Mouse (Mus musculus): ENCODE data around the gene Gm21977. TPM values are rescaled to one million over a fixed set of nuclear protein-coding genes. Genes with fewer than 3 reads are reported as not detected.
"Not testable (repeated sequence)": the region's sequence is repeated elsewhere in the genome, so short reads cannot be mapped to it uniquely, and the experiment has no call there.

Gene Gm21977
- total RNA-seq (2021), result not detected
- polyA plus RNA-seq (2012; rRNA removed), result not detected in 2 replicates
- long read RNA-seq, result 0 reads

- not testable (repeated sequence) for DNase-seq
Observed at GRCm38 (mm10) chr14:42853377-42853776, at the start of gene Gm21977. Gm21977 (minus strand) TSS chr14:42853477.

Other genes starting within 250 kb of the Gm21977 start
- not detected for gene Gm3633, start 211.6 kb downstream of the Gm21977 start, total RNA-seq (2021)
- not detected in 2 replicates for gene Gm3633, start 211.6 kb downstream of the Gm21977 start, polyA plus RNA-seq (2012; rRNA removed)
- gene Gm10378, start 197.5 kb downstream of the Gm21977 start, total RNA-seq (2021), result not detected
- gene Gm10378, start 197.5 kb downstream of the Gm21977 start, polyA plus RNA-seq (2012; rRNA removed), result not detected in 2 replicates
- not detected for gene Gm3015, start 84.7 kb downstream of the Gm21977 start, total RNA-seq (2021)
- not detected in 2 replicates for gene Gm3015, start 84.7 kb downstream of the Gm21977 start, polyA plus RNA-seq (2012; rRNA removed)
- not detected for gene Gm10377, start 55.5 kb downstream of the Gm21977 start, total RNA-seq (2021)
- not detected in 2 replicates for gene Gm10377, start 55.5 kb downstream of the Gm21977 start, polyA plus RNA-seq (2012; rRNA removed)
- gene Gm8082, start 140.1 kb upstream of the Gm21977 start, total RNA-seq (2021), result not detected
- not detected in 2 replicates for gene Gm8082, start 140.1 kb upstream of the Gm21977 start, polyA plus RNA-seq (2012; rRNA removed)
- gene Gm10376, start 162.2 kb upstream of the Gm21977 start, total RNA-seq (2021), result not detected
- gene Gm10376, start 162.2 kb upstream of the Gm21977 start, polyA plus RNA-seq (2012; rRNA removed), result not detected in 2 replicates
- gene Gm8094, start 223.2 kb upstream of the Gm21977 start, total RNA-seq (2021), result not detected
- not detected in 2 replicates for gene Gm8094, start 223.2 kb upstream of the Gm21977 start, polyA plus RNA-seq (2012; rRNA removed)
- gene Gm8104, start 247.1 kb upstream of the Gm21977 start, total RNA-seq (2021), result not detected
- gene Gm8104, start 247.1 kb upstream of the Gm21977 start, polyA plus RNA-seq (2012; rRNA removed), result not detected in 2 replicates

All from adrenal gland, adult 2 months (tissue).